Mouse (Mus musculus): ENCODE results near the gene Cdh3. TPM values are rescaled to one million over a fixed set of nuclear protein-coding genes. Genes with fewer than 3 reads are reported as not detected.

Gene Cdh3
- total and polyA plus RNA-seq, 3 experiments, result not detected

- Histone ChIP-seq H3K9me3 (replicated peaks; ENCODE audit: insufficient read depth, low read length) (no peaks in the 10 kb centered on the region), H3K36me3 (ENCODE audit: control insufficient read depth in 1 of 2, insufficient read depth in 2 of 2, low read length in 2 of 2) (no peaks in the 10 kb centered on the region), H3K4me1 (ENCODE audit: control insufficient read depth in 1 of 2, insufficient read depth in 2 of 2, low read length in 2 of 2) (no peaks in the 10 kb centered on the region), H3K27me3 (ENCODE audit: control insufficient read depth in 1 of 2, insufficient read depth in 2 of 2, low read length in 2 of 2) (no peaks in the 10 kb centered on the region; a peak in 2 of 4 replicates), H3K27ac (ENCODE audit: control insufficient read depth, low read depth, low read length) (no peak overlapping the region), H3K9ac (ENCODE audit: control insufficient read depth, low read depth, low read length, poor library complexity, severe bottlenecking) (no peak overlapping the region), H3K79me2 (ENCODE audit: control insufficient read depth, insufficient read depth, low read length, poor library complexity) (no peaks in the 10 kb centered on the region), H3K4me3 (ENCODE audit: control insufficient read depth in 1 of 2, insufficient read depth in 1 of 2, low read depth in 2 of 2, low read length in 2 of 2) (no peak overlapping the region)
- no peak for DNase-seq (ENCODE audit: low read depth, low spot score)
- TF ChIP-seq ZMIZ1 (IDR thresholded peaks at IDR 0.05; ENCODE audit: low read depth, low read length), result no peak
- no peak for TF ChIP-seq E2F4 (IDR thresholded peaks at IDR 0.05; ENCODE audit: borderline replicate concordance, low read depth, low read length)
- no peak for TF ChIP-seq MXI1 (IDR thresholded peaks at IDR 0.05; ENCODE audit: low read depth, low read length)
- no peak for TF ChIP-seq CHD1 (IDR thresholded peaks at IDR 0.05; ENCODE audit: low read depth, low read length)
- no peak for TF ChIP-seq CTCF (IDR thresholded peaks at IDR 0.05 in 2 of 3, conservative IDR thresholded peaks at IDR 0.05 in 1 of 3; ENCODE audit: control insufficient read depth in 1 of 3, insufficient read depth in 1 of 3, low read depth in 2 of 3, low read length in 3 of 3, poor library complexity in 1 of 3, severe bottlenecking in 1 of 3)
- no peak for TF ChIP-seq MYB (IDR thresholded peaks at IDR 0.05; ENCODE audit: low read depth, low read length)
- TF ChIP-seq SIN3A (IDR thresholded peaks at IDR 0.05; ENCODE audit: low read length), result no peak
- TF ChIP-seq POLR2AphosphoS5 (IDR thresholded peaks at IDR 0.05; ENCODE audit: borderline replicate concordance, low read depth, low read length), result no peak
These were observed 1.9 kb downstream of the Cdh3 start for GRCm38 (mm10) chr8:106512475-106513150.

GRCm38 (mm10) chr8:106515946-106516479 is 5.3 kb downstream of the Cdh3 start:
- no peaks in the 10 kb centered on the region; a peak in 2 of 4 replicates for H3K27me3 ChIP-seq (ENCODE audit: control insufficient read depth in 1 of 2, insufficient read depth in 2 of 2, low read length in 2 of 2)
- no peak overlapping the region for H3K27ac ChIP-seq (ENCODE audit: control insufficient read depth, low read depth, low read length)
- H3K4me1 ChIP-seq (ENCODE audit: control insufficient read depth in 1 of 2, insufficient read depth in 2 of 2, low read length in 2 of 2), result no peaks in the 10 kb centered on the region
- no peaks in the 10 kb centered on the region for H3K79me2 ChIP-seq (ENCODE audit: control insufficient read depth, insufficient read depth, low read length, poor library complexity)
- no peak overlapping the region for H3K9ac ChIP-seq (ENCODE audit: control insufficient read depth, low read depth, low read length, poor library complexity, severe bottlenecking)
- no peaks in the 10 kb centered on the region for H3K9me3 ChIP-seq (replicated peaks; ENCODE audit: insufficient read depth, low read length)
- no peak overlapping the region for H3K4me3 ChIP-seq (ENCODE audit: control insufficient read depth in 1 of 2, insufficient read depth in 1 of 2, low read depth in 2 of 2, low read length in 2 of 2)
- TF ChIP-seq USF2 (IDR thresholded peaks at IDR 0.05; ENCODE audit: borderline replicate concordance in 1 of 2, insufficient read depth in 1 of 2, low read depth in 1 of 2, low read length in 2 of 2) (no peak), GATA1 (IDR thresholded peaks at IDR 0.05; ENCODE audit: low read depth, low read length) (no peak), POLR2AphosphoS2 (IDR thresholded peaks at IDR 0.05; ENCODE audit: low read length) (no peak), JUND (IDR thresholded peaks at IDR 0.05; ENCODE audit: low read depth, low read length) (no peak), HCFC1 (IDR thresholded peaks at IDR 0.05; ENCODE audit: low read depth, low read length) (no peak), UBTF (IDR thresholded peaks at IDR 0.05; ENCODE audit: borderline replicate concordance, insufficient read depth, low read depth, low read length) (no peak), MEF2A (IDR thresholded peaks at IDR 0.05; ENCODE audit: extremely low read depth, insufficient replicate concordance, low read depth, low read length, poor library complexity, severe bottlenecking) (no peak), ELF1 (IDR thresholded peaks at IDR 0.05; ENCODE audit: low read depth, low read length) (no peak), KAT2A (conservative IDR thresholded peaks at IDR 0.05; ENCODE audit: low read depth, low read length) (no peak), BHLHE40 (IDR thresholded peaks at IDR 0.05; ENCODE audit: borderline replicate concordance, low read depth, low read length) (no peak), NELFE (IDR thresholded peaks at IDR 0.05; ENCODE audit: low read depth, low read length) (no peak), USF1 (IDR thresholded peaks at IDR 0.05; ENCODE audit: low read depth, low read length) (no peak), TBP (IDR thresholded peaks at IDR 0.05; ENCODE audit: low read depth, low read length) (no peak), MYB (IDR thresholded peaks at IDR 0.05; ENCODE audit: low read depth, low read length) (no peak), MAZ (IDR thresholded peaks at IDR 0.05; ENCODE audit: low read depth, low read length) (no peak), CHD1 (IDR thresholded peaks at IDR 0.05; ENCODE audit: low read depth, low read length) (no peak), ZKSCAN1 (IDR thresholded peaks at IDR 0.05; ENCODE audit: low read depth, low read length) (no peak), EP300 (IDR thresholded peaks at IDR 0.05; ENCODE audit: low read depth in 1 of 2, low read length in 2 of 2) (no peak), RAD21 (IDR thresholded peaks at IDR 0.05; ENCODE audit: low read depth, low read length) (no peak), NRF1 (IDR thresholded peaks at IDR 0.05; ENCODE audit: insufficient read depth, low read depth, low read length, poor library complexity, severe bottlenecking) (no peak)
- DNase-seq (ENCODE audit: low read depth, low spot score), result no peak
- no peaks in the 10 kb centered on the region for H3K36me3 ChIP-seq (ENCODE audit: control insufficient read depth in 1 of 2, insufficient read depth in 2 of 2, low read length in 2 of 2)

Measured in MEL (cell line).